Mouse (Mus musculus) lung, adult 18-20 months (tissue): ENCODE measurements around the gene Erg28.

Experiments
- DNase-seq, 2 experiments: peaks; one replicate each; pipeline ENCODE4 v3.0.0; 2022; ENCODE audit warnings: mixed read lengths in 2 of 2

Gene Erg28

GRCm38 (mm10) chr12:85811676-85812075 lies 12.7 kb downstream of the Erg28 start:
- no peak for DNase-seq

- DNase-seq: no peak
Observed at GRCm38 (mm10) chr12:85810959-85811358, 13.4 kb downstream of the Erg28 start.

GRCm38 (mm10) chr12:85809726-85810125 lies 14.6 kb downstream of the Erg28 start:
- DNase-seq: peak in 1 of 2 experiments; percentile 56

GRCm38 (mm10) chr12:85800031-85800430 lies 24.3 kb downstream of the Erg28 start:
- no peak for DNase-seq

- no peak for DNase-seq
Observed at GRCm38 (mm10) chr12:85795551-85795950, 28.8 kb downstream of the Erg28 start.

GRCm38 (mm10) chr12:85794094-85794493 lies 30.3 kb downstream of the Erg28 start:
- no peak for DNase-seq

GRCm38 (mm10) chr12:85792821-85793346 lies 31.5 kb downstream of the Erg28 start:
- DNase-seq: peak in 1 of 2 experiments; percentile 28

GRCm38 (mm10) chr12:85792158-85792557 lies 32.2 kb downstream of the Erg28 start:
- no peak for DNase-seq

GRCm38 (mm10) chr12:85784916-85785815 lies 39.2 kb downstream of the Erg28 start:
- no peak for DNase-seq

- no peak for DNase-seq
Observed at GRCm38 (mm10) chr12:85781606-85782005, 42.7 kb downstream of the Erg28 start.

- no peak for DNase-seq
Observed at GRCm38 (mm10) chr12:85779707-85780106, 44.6 kb downstream of the Erg28 start.

- peak in 1 of 2 experiments; percentile 24 for DNase-seq
Observed at GRCm38 (mm10) chr12:85778962-85779361, 45.4 kb downstream of the Erg28 start.

- peak; percentile 46 to 51 for DNase-seq
Observed at GRCm38 (mm10) chr12:85771356-85771755, 53.0 kb downstream of the Erg28 start.

GRCm38 (mm10) chr12:85767750-85768149 lies 56.6 kb downstream of the Erg28 start:
- DNase-seq: no peak

- DNase-seq: peak in 1 of 2 experiments; percentile 50
Observed at GRCm38 (mm10) chr12:85766287-85766686, 58.1 kb downstream of the Erg28 start.
